Mouse (Mus musculus) neural tube, embryonic 13.5 days (tissue): ENCODE data around the gene Zfp366. TPM values are rescaled to one million over a fixed set of nuclear protein-coding genes. Genes with fewer than 3 reads are reported as not detected.
A peak's percentile ranks its signal among the peaks of the same experiment; 100 is the strongest.

ENCODE experiments used
- ATAC-seq: fragments of 200-750 bp; cut with Nextera tagmentation; 2 replicates; pipeline ENCODE4 v1.8.0; 2017; ENCODE audit warnings: low read depth, mild to moderate bottlenecking, moderate TSS enrichment, moderate library complexity
- H3K27ac ChIP-seq: fragments of 300-500 bp; sonication (generic); replicated peaks from 2 replicates; pipeline ENCODE4 v1.5.1; 2015; ENCODE audit warnings: moderate library complexity, mild to moderate bottlenecking, inconsistent platforms
- H3K27me3 ChIP-seq: fragments of 300-500 bp; sonication (generic); 2 replicates; pipeline ENCODE4 v1.6.1; 2015; ENCODE audit warnings: mild to moderate bottlenecking, inconsistent platforms
- H3K36me3 ChIP-seq: fragments of 300-500 bp; sonication (generic); 2 replicates; pipeline ENCODE4 v1.6.1; 2015; ENCODE audit warnings: mild to moderate bottlenecking, inconsistent platforms
- H3K4me1 ChIP-seq: fragments of 300-500 bp; sonication (generic); replicated peaks from 2 replicates; pipeline ENCODE4 v1.6.1; 2015; ENCODE audit warnings: inconsistent platforms
- H3K4me2 ChIP-seq: fragments of 300-500 bp; sonication (generic); 2 replicates; pipeline ENCODE4 v1.6.1; 2015; ENCODE audit warnings: inconsistent platforms, mild to moderate bottlenecking, moderate library complexity
- H3K4me3 ChIP-seq: fragments of 300-500 bp; sonication (generic); 2 replicates; pipeline ENCODE4 v1.5.1; 2015; ENCODE audit warnings: mild to moderate bottlenecking, inconsistent platforms
- H3K9ac ChIP-seq: fragments of 300-500 bp; sonication (generic); 2 replicates; pipeline ENCODE4 v1.6.1; 2015; ENCODE audit warnings: moderate library complexity, mild to moderate bottlenecking, inconsistent platforms
- H3K9me3 ChIP-seq: fragments of 300-500 bp; sonication (generic); 2 replicates; pipeline ENCODE4 v1.6.1; 2016; ENCODE audit warnings: inconsistent platforms
- WGBS: fragments of 180-500 bp; shearing (Covaris S2); methylation state at CpG from one replicate; pipeline ENCODE4 v1.1.7; 2015; 5-methylcytosine and 5-hydroxymethylcytosine counted together
- polyA plus RNA-seq: library from polyadenylated mRNA; unstranded; fragments of >200 nt; fragmentation: Nextera tagmentation; extraction: Ambion mirVana; gene quantifications from 2 replicates; pipeline ENCODE4 v1.2.1, GENCODE M21; 2015

Gene Zfp366
- polyA plus RNA-seq, 1 experiment from 2014 or later: 0.56 TPM

- no peaks in the 10 kb centered on the region for H3K27me3 ChIP-seq
- WGBS: 91% methylated on average over 4 of the region's 4 CpGs
- H3K4me2 ChIP-seq: no peak overlapping the region
Observed at GRCm38 (mm10) chr13:99219586-99219985, 35.0 kb downstream of the Zfp366 start.

GRCm38 (mm10) chr13:99221996-99222395 is 37.4 kb downstream of the Zfp366 start:
- Histone ChIP-seq H3K4me2 (no peak overlapping the region), H3K4me3 (no peak overlapping the region), H3K9me3 (no peaks in the 10 kb centered on the region), H3K4me1 (no peaks in the 10 kb centered on the region), H3K27me3 (no peaks in the 10 kb centered on the region), H3K27ac (no peak overlapping the region), H3K9ac (no peak overlapping the region), H3K36me3 (no peaks in the 10 kb centered on the region)
- 88% methylated on average over 3 of the region's 3 CpGs for WGBS
- no peak for ATAC-seq

More at GRCm38 (mm10) chr13:99219586-99219985, 35.0 kb downstream of the Zfp366 start:
- H3K27ac ChIP-seq: no peak overlapping the region
- H3K9ac ChIP-seq: no peak overlapping the region
- no peaks in the 10 kb centered on the region for H3K4me1 ChIP-seq
- no peaks in the 10 kb centered on the region for H3K9me3 ChIP-seq
- no peak overlapping the region for H3K4me3 ChIP-seq
- no peak for ATAC-seq
- H3K36me3 ChIP-seq: no peaks in the 10 kb centered on the region

GRCm38 (mm10) chr13:99222476-99222875 is 37.9 kb downstream of the Zfp366 start:
- ATAC-seq: no peak
- 88% methylated on average over 5 of the region's 5 CpGs for WGBS
- no peaks in the 10 kb centered on the region for H3K9me3 ChIP-seq
- H3K4me1 ChIP-seq: no peaks in the 10 kb centered on the region
- no peak overlapping the region for H3K27ac ChIP-seq
- H3K4me3 ChIP-seq: no peak overlapping the region
- no peak overlapping the region for H3K9ac ChIP-seq
- no peak overlapping the region for H3K4me2 ChIP-seq
- no peaks in the 10 kb centered on the region for H3K36me3 ChIP-seq
- no peaks in the 10 kb centered on the region for H3K27me3 ChIP-seq

GRCm38 (mm10) chr13:99223321-99223884 is 38.8 kb downstream of the Zfp366 start:
- Histone ChIP-seq H3K27ac (no peak overlapping the region), H3K4me3 (no peak overlapping the region), H3K4me2 (no peak overlapping the region), H3K36me3 (no peaks in the 10 kb centered on the region), H3K9me3 (no peaks in the 10 kb centered on the region), H3K9ac (no peak overlapping the region), H3K27me3 (no peaks in the 10 kb centered on the region), H3K4me1 (no peaks in the 10 kb centered on the region)
- 85% methylated on average over 8 of the region's 8 CpGs for WGBS
- no peak for ATAC-seq

GRCm38 (mm10) chr13:99223917-99224316 is 39.3 kb downstream of the Zfp366 start:
- no peak for ATAC-seq
- no peak overlapping the region for H3K9ac ChIP-seq
- no peaks in the 10 kb centered on the region for H3K27me3 ChIP-seq
- no peak overlapping the region for H3K4me2 ChIP-seq
- H3K36me3 ChIP-seq: no peaks in the 10 kb centered on the region
- no peaks in the 10 kb centered on the region for H3K4me1 ChIP-seq
- no peak overlapping the region for H3K4me3 ChIP-seq
- H3K27ac ChIP-seq: no peak overlapping the region
- WGBS: 93% methylated on average over 8 of the region's 8 CpGs
- H3K9me3 ChIP-seq: no peaks in the 10 kb centered on the region

DNA sequence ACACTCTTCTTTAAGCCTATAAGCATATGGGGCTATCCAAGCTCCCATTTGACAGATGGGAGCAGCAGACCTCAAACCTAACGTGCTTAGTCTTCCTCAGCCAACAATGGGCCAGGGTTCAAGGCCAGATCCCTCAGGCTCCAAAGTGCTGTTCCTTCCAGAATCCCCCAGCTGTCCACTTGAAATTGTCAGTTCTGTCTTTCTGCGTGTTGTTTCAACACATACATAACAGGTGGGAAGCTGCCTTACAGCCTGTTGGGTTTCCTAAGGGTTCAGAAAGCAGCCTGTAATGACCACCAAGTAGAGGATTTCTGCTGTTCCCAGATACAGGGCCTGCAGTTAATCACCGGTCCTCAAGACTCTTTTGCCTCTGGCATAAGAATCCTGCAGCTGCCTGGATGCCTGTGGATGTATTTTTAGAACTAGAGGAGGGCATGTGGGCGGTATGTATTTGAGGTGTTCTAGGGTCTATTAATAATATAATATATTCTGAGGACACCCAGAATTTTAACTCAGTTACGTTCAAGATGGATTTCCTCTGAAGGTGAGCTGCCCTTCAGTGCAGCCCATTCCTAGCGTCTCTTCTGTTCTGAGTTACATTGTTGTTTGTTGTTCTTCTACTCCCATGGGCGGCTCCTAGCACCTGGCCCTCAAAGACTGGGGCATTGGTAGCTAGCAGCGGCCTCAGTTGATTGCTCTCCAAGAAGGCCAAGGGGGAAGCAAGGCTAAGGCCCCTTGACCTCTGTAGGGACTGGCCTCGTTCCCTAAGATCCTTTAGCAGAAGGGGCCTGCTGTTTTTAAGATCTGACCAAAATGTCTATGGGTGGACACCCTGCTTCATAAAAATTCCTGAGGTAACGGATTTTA is 41.0 kb downstream of the Zfp366 start:
- 73% methylated on average over 10 of the region's 10 CpGs for WGBS
- Histone ChIP-seq H3K9ac (no peak overlapping the region), H3K4me2 (no peak overlapping the region), H3K4me3 (no peak overlapping the region), H3K36me3 (no peaks in the 10 kb centered on the region), H3K9me3 (no peaks in the 10 kb centered on the region), H3K27ac (no peak overlapping the region), H3K27me3 (no peaks in the 10 kb centered on the region), H3K4me1 (0 out of 2 replicates have a peak, but pooled peaks cover 3% of the 10 kb centered on the region)
- no peak for ATAC-seq

- H3K36me3 ChIP-seq: no peaks in the 10 kb centered on the region
- 0 out of 2 replicates have a peak, but pooled peaks cover 4% of the 10 kb centered on the region for H3K4me1 ChIP-seq
- WGBS: 83% methylated on average over 3 of the region's 3 CpGs
- ATAC-seq: no peak
- H3K4me2 ChIP-seq: no peak overlapping the region
- no peak overlapping the region for H3K9ac ChIP-seq
- H3K27ac ChIP-seq: no peak overlapping the region
- H3K9me3 ChIP-seq: no peaks in the 10 kb centered on the region
- H3K4me3 ChIP-seq: no peak overlapping the region
- no peaks in the 10 kb centered on the region for H3K27me3 ChIP-seq
Observed at GRCm38 (mm10) chr13:99226809-99227208, 42.2 kb downstream of the Zfp366 start.

DNA sequence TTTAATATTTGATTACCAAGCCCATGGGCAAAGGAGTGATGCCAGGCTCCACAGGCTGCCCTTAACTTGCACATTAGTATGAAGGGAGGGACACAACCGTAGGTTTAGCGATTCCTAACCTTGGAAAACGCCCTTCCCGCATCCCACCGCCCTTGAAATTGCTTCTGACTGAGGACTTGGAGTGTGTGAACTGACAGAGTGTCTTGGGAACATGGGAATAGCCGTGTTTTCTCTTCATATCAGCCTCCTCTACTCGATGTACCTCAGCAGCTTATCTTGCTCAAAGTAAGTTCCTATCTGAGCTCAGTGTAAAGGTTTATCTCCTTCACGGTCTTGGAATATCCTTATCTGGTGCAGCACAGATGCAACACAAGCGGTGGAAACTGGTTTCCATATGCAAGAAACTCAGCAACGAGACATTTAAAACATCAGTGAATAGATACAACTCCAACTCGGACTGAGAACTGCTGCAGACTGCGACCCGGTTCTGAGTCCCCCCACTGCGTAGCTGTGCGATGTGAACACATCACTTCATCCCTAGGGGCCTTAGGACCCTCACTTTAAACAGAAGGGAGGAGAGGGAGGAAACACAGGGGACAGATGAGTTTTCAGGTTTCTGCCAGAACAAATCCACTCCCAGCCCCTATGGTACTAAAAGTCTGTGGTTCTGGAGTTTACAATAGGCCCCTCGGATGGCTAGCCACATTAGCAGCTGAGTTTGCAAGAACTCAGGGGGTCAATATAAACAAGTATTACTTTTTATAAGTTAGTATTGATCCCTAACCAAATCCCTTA is 43.0 kb downstream of the Zfp366 start:
- Histone ChIP-seq H3K27ac (no peak overlapping the region), H3K9me3 (no peaks in the 10 kb centered on the region), H3K9ac (no peak overlapping the region), H3K4me2 (no peak overlapping the region), H3K4me1 (0 out of 2 replicates have a peak, but pooled peaks cover 4% of the 10 kb centered on the region), H3K36me3 (no peaks in the 10 kb centered on the region), H3K4me3 (no peak overlapping the region), H3K27me3 (no peaks in the 10 kb centered on the region)
- ATAC-seq: no peak
- WGBS: 89% methylated on average over 16 of the region's 16 CpGs

DNA sequence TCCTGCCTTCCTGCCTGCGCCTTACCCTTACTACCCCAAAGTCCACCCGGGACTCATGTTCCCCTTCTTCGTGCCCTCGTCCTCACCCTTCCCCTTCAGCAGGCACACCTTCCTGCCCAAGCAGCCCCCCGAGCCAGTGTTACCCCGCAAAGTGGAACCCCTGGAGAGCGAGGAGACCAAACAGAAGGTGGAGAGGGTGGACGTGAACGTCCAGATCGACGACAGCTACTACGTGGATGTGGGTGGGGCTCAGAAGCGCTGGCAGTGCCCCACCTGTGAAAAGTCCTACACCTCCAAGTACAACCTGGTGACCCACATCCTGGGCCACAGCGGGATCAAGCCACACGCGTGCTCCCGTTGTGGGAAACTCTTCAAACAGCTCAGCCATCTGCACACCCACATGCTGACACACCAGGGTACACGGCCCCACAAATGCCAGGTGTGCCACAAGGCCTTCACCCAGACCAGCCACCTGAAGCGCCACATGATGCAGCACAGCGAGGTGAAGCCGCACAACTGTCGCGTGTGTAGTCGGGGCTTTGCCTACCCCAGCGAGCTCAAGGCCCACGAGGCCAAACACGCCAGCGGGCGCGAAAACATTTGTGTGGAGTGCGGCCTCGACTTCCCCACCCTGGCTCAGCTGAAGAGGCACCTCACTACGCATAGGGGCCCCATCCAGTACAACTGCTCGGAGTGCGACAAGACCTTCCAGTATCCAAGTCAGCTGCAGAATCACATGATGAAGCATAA is 44.4 kb downstream of the Zfp366 start:
- Histone ChIP-seq H3K4me3 (no peak overlapping the region), H3K27me3 (no peaks in the 10 kb centered on the region), H3K9me3 (no peaks in the 10 kb centered on the region), H3K4me2 (no peak overlapping the region), H3K36me3 (no peaks in the 10 kb centered on the region), H3K4me1 (0 out of 2 replicates have a peak, but pooled peaks cover 4% of the 10 kb centered on the region), H3K9ac (no peak overlapping the region), H3K27ac (no peak overlapping the region)
- no peak for ATAC-seq
- 95% methylated on average over 35 of the region's 35 CpGs for WGBS

GRCm38 (mm10) chr13:99229641-99230494 is 45.2 kb downstream of the Zfp366 start:
- H3K4me1 ChIP-seq: 0 out of 2 replicates have a peak, but pooled peaks cover 4% of the 10 kb centered on the region
- no peaks in the 10 kb centered on the region for H3K27me3 ChIP-seq
- no peak overlapping the region for H3K27ac ChIP-seq
- H3K4me2 ChIP-seq: no peak overlapping the region
- no peak overlapping the region for H3K4me3 ChIP-seq
- no peak overlapping the region for H3K9ac ChIP-seq
- 71% methylated on average over 9 of the region's 9 CpGs for WGBS
- no peak for ATAC-seq
- H3K9me3 ChIP-seq: no peaks in the 10 kb centered on the region
- H3K36me3 ChIP-seq: no peaks in the 10 kb centered on the region

- Histone ChIP-seq H3K27ac (0 out of 2 replicates have a peak overlapping the region, but pooled peaks have one; percentile 14), H3K9me3 (no peaks in the 10 kb centered on the region), H3K36me3 (no peaks in the 10 kb centered on the region), H3K4me1 (0 out of 2 replicates have a peak, but pooled peaks cover 4% of the 10 kb centered on the region), H3K4me2 (no peak overlapping the region), H3K9ac (no peak overlapping the region), H3K4me3 (no peak overlapping the region), H3K27me3 (no peaks in the 10 kb centered on the region)
- ATAC-seq: no peak
- WGBS: 35% methylated on average over 3 of the region's 3 CpGs
Observed at GRCm38 (mm10) chr13:99230495-99230868, 45.9 kb downstream of the Zfp366 start.
